Mouse (Mus musculus) layer of hippocampus, postnatal 10 days (tissue): ENCODE measurements at regions not wholly inside any gene's neighbourhood (a gene's known extent, or its start where the extent isn't known, plus 50 kb on each side); places are given as distances from the start of the nearest gene placed in this dataset.

Experiments
- DNase-seq, 2 experiments: peaks; one replicate each; pipeline ENCODE4 v3.0.0; 2021; ENCODE audit warnings: low spot score in 2 of 2
- microRNA-seq, 2 experiments: library from miRNA; unstranded; fragments of <30 nt; microRNA quantifications; one replicate each; pipeline ENCODE4 v1.2.0; 2021

DNA sequence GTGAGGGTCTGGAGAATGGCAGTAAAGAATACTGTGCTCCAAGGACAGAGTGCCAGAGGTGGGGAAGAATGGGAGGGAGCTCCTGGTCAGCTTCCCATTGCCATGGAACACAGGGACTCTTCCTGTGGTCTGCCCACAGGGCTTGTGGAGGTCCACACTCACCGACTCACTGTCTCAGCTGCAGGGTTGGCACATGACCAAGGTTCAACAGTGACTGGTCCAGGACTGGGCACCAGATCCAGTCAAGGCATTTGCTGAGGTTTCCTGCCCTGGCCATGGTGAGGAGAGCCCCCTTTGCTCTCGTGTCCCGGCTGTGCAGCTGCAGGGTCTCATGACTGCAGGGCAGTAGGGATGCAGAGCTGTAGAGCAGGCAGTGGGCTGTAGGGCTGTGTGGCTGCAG lies 88.7 kb upstream of the Smim23 start:
- DNase-seq: no peak

DNA sequence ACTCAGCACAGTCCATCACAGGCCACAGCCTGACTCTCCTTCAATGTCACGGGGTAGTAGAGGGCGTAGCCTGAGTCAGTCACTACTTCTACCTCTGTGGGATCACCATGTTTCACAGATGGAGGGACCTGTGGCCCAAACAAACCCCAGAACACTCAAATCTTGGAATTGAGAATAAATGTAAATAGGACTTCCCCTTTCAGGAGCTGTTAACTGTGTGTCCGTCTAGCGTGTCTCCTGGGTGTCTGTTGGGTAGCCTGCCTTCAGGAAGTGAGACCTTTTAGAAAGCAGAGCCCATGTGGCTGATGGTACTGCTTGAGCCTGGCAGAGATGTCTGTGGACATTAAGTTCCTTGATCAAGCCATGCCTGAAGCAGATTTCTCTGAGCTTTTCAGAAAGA lies 87.4 kb upstream of the Smim23 start:
- no peak for DNase-seq

DNA sequence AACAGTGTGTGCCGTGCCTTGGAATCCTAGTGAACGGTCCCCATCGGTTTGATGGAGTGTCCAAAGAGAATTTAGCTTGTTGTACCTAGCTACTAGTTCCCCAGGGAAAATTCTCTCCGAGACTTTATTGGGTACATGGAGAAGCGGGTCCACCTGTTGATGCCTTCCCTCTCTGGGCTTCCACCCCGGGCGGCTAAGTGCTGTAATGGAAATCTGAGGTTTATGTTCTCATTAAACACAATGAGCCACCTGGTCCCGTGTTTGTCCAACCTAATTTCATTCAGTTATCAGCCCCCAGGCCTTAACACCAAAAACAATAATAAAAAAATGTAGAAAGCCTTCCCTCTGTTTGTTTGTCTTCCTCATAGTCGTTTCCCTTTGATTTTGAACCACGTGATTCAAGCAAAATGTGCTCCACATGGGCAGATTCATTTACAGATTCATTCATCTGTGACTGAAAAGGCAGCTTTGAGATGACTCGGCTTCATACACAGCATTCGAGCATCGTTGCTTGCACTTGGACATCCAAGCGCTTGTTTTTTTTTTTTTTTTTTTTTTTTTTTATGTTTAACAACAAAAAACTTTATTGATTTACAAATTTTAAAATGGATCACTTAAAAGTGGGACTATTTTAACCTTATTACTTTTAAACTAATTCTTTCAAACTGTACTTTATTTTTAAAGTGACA lies 84.5 kb upstream of the Smim23 start:
- no peak for DNase-seq

DNA sequence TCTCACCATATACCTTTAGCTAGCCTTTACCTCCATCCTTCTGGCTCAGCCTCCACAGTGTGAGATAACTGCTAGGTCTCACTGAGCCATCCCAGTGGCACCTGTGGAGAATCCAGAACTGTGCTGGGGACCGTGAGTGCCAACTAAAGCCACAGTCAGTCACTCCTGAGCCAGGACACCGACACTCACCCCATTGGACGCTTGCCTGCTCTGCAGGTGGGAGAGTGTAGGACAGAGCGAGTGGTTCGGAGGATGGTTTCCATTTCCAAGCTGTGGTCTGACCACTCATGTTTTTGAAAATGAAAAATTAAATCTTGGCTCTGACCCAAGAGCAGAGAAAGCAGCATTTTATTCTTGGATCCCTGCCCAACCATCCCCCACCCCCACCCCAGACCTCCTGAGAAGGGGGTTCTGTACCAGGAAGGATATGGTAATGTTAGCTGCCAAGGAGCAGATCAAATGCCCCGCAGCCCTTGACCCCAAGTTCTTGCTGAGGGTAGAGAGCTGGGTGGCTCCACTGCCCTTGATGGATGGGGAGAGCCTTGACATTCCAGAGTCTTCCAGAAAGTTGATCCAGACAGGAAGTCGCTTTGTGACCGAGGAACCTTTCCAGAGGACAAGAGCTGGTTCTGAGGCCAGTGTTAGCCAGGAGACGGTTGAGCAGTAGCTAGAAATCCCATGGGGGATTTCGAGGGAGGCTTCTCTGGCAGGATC lies 83.3 kb upstream of the Smim23 start:
- no peak for DNase-seq

DNA sequence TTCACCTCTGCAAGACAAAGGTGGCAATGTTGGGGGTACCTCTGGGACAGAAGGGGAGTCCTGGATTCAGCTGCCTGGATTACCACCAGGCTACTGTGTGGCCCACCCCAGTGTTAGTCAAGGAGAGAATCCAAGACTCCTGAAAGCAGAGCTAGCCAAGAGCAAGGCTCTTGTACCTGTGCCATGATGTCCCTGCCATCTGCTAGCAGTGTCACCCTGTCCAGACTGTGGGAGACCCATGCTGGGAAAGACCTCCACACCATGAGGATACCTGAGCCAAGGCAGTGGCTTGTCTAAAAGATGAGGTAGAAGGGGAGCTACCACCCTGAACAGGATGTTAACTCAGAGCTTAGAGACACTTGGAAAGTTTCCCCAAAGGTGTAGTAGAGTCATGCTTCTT lies 79.6 kb upstream of the Smim23 start:
- no peak for DNase-seq

DNA sequence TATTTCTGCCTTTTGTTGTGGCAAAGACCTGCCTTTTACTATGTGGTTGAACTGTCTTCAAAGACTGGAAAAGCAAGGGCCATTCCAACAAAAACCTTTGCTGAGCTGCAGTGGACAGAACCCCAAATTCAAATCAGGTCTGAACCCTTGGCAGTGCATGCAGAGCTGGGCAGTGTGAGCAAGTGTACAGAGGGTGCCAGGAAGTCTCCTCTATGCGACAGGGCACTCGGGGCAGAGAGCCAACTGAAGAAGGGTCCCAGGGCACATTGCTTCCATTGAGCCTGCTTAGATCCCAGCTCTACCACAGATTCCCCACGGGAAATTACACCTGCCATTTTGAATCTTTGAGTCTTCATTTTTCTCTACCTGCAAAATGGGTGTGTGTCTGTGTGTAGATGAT lies 79.0 kb upstream of the Smim23 start:
- peak in 1 of 2 experiments; percentile 51 for DNase-seq

DNA sequence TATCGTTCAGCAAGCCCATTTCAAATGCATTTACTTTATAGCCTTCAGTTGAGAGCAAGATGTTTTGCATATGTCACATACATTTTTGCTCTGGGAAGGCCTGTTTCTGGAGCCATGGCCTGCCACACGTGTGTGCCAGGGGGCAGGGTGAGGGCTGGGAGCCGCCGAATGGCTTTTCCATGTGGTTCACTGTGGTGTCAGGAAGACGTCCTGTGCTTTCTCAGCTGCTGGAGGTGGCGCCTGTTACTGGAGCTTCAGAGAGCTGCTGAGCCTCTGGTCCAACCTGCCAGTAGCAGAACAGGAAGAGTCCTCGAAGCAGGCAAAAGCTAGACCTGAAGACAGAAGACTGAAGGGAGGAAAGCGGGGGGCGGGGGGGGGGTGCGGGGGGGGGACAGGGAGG lies 78.5 kb upstream of the Smim23 start:
- DNase-seq: no peak

DNA sequence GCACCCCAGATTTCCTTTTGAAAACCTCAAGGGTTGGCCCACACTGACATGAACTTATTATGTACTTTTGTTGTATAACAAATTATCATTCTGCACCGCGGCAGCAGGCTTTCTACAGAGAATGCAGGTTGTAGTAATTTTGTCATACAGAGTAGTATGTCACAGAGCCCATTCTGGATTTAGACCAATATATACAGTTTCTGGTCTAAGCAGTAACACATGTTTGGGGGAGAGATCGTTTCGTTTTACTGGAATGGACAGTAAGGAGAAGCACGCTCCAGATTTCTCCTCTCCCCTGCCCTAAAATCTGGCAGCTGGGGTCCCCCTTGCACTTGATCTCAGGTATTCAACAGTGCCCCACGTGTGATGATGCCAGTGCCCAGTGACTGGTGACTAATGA lies 76.0 kb upstream of the Smim23 start:
- DNase-seq: no peak

DNA sequence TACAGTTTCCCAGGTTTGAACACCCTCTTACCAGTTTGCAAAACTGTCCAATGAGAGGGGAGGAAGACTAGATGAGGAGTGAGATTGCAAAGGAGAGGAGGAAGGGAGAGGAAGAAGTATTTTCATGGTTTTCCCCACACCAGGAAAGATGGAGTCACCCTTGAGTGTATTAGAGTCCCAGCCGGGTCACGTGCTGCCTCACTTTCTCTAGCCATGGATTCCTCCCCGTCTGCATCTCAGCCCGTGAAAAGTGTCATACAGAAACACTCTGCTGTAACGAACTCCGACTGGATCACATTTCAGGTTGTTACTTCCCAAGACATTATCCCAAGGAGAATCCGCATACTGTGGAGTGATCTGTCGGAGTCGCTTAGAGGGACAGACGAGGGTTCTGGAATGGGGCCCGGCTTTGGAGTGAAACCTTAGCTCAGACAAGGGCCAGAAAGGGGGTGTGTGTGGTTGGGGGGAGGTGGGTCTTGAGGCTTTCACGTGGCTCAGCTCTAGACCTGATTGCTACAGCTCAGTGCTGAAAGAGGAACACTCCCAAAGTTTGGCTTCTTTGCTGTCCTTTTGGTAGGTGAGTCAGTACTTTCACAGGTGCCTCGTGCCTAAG lies 75.3 kb upstream of the Smim23 start:
- no peak for DNase-seq

DNA sequence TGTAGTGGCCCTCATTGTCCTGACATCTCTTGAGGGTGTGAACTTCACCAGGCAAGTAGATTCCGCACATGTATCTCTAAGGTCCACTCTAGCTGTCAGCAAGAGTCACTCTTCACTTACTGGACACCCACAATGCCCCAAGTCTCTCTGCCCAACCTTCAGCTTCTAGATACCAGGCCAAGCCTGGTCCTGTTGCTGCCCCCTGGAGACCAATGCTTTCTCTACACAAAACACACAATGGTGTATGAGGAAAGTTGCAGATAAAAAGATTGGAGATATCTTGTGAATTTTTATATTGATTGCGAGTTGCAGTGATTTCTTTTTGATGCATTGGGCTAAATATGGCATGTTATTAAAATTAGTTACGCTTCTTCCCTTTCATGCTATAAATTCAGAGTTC lies 71.0 kb upstream of the Smim23 start:
- DNase-seq: no peak

DNA sequence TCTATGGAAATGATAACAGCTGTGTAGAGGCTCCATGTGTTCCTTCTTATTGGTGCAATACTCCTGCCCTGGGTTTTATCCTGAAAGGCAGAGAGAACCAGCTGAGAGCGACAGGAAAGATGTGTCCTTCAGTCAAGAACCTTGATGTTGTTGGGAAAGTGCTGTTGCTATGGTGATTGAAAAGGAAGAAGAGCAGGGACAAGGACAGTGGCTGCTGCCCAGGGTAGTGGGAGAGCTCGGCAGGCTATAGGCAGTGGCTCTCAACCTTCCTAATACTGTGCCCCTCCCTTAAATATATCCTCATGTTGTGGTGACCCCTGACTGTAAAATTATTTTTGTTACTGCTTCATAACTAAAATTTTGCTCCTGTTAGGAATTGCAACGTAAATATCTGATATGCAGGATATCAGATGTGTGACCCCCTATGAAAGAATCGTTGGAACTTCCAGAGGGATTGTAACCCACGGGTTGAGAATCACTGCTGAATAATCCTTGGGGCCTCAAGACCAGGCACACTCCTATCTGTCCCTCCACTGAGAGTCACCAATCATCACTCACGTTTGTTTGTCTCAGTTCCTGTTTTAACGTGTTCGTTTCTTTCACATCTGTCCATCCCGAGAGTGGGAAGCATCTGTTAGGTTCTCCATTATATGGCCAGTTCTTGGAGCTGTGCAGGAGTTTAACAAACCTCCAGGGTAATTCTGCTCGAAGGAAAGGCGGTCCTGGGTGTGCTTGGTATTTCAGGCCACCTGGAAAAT lies 68.9 kb upstream of the Smim23 start:
- DNase-seq: no peak

DNA sequence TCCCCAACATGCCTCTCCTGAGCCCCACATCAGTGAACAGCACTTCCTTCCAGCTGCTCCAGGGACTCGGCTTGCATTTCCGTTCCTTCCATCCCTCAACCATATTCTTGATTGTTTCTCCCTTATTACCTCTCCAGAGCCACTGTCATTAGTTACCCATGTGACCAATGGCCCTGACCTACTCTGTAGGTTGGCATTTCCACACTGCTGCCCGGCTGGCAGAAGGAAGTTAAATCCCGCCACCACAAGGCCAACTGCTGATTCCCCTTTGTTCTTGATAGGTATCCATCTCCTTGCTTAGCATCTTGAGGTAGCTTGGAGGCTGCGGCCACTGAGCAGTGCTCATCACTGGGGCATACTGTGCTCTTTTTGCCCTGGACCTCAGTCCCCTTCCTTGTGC lies 68.1 kb upstream of the Smim23 start:
- no peak for DNase-seq

DNA sequence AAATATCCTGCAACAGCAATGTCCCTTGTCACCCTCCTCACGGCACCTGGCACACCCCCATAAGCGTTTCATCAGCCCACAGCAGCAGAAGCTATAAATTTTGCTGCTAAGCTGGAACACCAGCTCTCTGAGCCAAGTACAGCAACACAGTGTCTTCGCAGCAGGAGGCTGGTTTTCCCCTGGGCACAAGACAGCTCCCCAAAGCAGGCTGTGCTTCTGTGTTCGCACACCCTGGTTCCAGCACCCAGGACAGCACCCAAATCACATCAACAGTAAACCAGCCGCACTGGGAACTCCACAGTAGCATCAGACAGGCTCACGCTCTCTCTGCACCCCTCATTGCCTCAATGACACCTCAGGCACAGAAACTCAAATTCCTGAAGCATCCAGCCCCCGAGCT lies 64.8 kb upstream of the Smim23 start:
- no peak for DNase-seq

DNA sequence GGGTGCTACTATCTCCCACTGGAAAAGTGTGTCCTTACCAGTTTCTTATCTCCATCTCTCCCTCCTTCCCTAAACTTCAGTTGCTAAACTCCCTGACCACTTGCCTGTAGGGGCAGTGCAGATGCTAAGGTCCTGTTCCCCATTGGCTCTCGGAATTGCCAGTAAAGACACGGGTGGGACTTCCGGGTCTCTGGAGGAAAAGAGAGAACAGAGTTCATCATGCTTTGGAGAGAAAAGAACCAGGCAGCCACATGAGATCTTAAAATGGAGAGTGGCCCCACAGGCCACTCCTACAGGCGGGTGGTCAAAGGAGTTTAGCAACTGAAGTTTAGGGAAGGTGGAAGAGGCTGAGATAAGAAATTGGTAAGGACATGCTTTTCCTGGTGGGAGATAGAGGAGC lies 60.3 kb upstream of the Smim23 start:
- no peak for DNase-seq

DNA sequence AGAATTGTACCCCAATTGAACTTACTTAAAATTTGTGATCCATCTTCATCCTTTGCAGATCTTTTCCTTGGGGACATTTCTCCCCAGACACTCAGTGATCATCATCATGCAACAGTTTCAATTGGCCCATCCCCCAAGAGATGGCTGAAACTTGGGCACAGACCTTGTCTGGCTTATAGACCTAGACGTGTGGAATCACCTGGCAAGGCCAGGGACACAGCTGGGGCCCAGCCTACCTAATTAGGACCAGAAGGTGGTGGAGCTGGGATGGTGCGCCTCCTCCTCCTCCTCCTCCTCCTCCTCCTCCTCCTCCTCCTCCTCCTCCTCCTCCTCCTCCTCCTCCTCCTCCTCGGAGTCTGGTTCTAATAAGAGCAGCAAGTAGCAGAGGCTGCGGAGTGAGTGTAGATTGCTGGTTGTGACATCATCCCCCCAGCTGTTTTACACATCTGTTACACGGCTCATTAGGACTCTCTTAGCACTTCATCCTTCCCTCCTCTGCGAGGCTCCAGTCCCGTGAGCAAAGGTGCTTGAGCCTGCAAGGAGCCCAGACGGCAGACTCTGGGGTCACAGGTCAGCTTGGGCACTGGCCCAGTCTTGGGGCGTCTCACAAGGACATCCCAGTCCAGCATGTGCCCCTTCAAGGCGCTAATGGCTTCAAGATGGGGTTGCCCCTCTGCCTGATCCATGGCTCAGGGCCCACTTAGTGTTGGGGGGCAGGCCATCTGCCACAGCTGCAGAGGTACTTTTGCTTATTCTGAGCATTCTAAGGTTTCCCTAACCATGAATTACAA lies 58.9 kb upstream of the Smim23 start:
- DNase-seq: no peak

DNA sequence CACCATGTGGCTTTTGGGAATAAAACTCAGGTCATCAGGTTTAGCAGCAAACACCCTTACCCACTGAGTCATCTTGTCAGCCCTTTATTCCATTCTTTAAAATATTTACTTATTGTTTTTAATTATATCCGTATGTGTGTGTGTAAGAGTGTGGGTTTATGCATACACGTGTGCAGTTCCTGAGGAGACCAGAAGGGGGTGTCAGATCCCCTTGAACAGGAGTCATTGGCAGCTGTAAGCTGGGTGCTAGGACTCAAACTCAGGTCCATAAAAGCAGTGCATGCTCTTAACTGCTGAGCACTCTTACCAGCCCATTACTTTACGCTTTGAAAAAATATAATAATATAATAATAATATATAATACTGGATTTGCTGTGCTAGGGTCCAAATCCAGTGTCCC lies 54.6 kb upstream of the Smim23 start:
- DNase-seq: no peak

Small RNAs in the stretch of these regions (microRNA-seq; reads per million reads assigned to microRNA genes)
- 0 reads per million in 2 experiments for gene Gm26052
